Mouse (Mus musculus) small intestine, adult 10 weeks (tissue): ENCODE data around the gene Scgb1b11. TPM values are rescaled to one million over a fixed set of nuclear protein-coding genes. Genes with fewer than 3 reads are reported as not detected.

Experiments used
- polyA plus RNA-seq: library from polyadenylated mRNA; stranded (reverse); fragments of 350-450 nt; fragmentation: Illumina TruSeq; extraction: RNeasy Lipid Tissue Mini Kit (QIAGEN cat#74804); gene quantifications from one replicate; pipeline ENCODE4 v1.2.3, GENCODE M21; 2014; ENCODE audit warnings: low replicate concordance

The Scgb1b11 gene
- polyA plus RNA-seq, result not detected

DNA sequence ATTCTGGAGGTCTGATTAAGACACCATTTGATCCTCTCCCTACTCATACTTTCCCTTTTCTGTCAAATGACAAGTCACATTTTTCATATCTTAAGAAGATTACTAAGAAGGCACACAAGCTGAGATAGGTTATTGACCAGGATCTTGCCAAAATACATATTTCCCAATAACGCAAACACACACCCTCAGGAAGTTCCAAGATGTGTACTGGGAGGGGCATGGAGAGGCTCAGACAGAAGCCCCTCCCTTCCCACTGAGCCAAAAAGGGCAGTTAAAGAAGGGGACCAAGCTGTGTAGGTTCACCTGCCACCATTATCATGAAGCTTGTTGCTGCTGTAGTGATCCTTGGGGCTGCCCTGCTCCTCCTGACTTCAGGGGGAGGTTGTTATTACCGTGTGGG, at the start of gene Scgb1b11:
TSS of gene Scgb1b11 (plus strand) at position 301 of the 400 bp plus-strand sequence.

DNA sequence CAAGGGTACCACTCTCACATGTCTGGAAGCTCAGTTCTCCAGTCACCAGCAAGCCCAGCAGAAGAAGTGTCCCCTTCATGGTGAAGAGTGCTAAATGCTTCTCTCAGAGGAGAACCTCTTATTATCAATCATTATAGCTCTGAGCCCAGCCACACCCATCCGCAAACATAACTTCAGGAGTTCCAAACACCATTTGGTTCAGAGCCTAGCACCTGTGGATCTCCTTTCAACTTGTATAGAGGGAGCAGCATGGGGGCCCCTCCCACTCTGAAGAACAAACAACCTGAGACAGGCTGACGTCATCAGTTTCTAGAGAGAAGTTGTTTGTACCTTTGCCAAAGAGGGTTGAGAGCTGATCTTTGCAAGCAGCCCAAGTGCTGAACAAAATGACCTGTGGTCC, 11.6 kb upstream of the Scgb1b11 start, which contains the start of gene Scgb2b11:
TSS of gene Scgb2b11 (minus strand) at position 101 of the 400 bp plus-strand sequence.

Other genes starting within 250 kb of the Scgb1b11 start
- not detected for gene Scgb1b10, start 122.0 kb upstream of the Scgb1b11 start, polyA plus RNA-seq
- gene Scgb2b11, start 11.7 kb upstream of the Scgb1b11 start, polyA plus RNA-seq, result not detected
- not detected for gene Scgb2b12, start 104.4 kb downstream of the Scgb1b11 start, polyA plus RNA-seq
- not detected for gene Scgb1b12, start 111.3 kb downstream of the Scgb1b11 start, polyA plus RNA-seq
- gene Scgb1b29, start 218.7 kb downstream of the Scgb1b11 start, polyA plus RNA-seq, result not detected